Mouse (Mus musculus) granulocyte monocyte progenitor cell, adult 5-6 weeks (primary cell): ENCODE data around the gene Med16. TPM values are rescaled to one million over a fixed set of nuclear protein-coding genes. Genes with fewer than 3 reads are reported as not detected.

Experiments
- ATAC-seq: replicated peaks from 2 replicates; pipeline ENCODE4 v1.8.0; 2016; ENCODE audit warnings: mild to moderate bottlenecking, moderate TSS enrichment, inconsistent platforms; ENCODE audit not compliant: poor library complexity, severe bottlenecking
- total RNA-seq, 2 experiments: library from RNA; stranded (forward) in 1 of 2; stranded (reverse) in 1 of 2; fragments of 200-712, 200-1000 nt in 1 of 2; fragments of >200 nt in 1 of 2; fragmentation: Nextera tagmentation in 1 of 2; gene quantifications; 2 replicates each; pipeline ENCODE4 v1.2.3; 2014 to 2017

Gene Med16
- total RNA-seq, 2 experiments from 2014 or later, result 14.1 to 17.0 TPM

DNA sequence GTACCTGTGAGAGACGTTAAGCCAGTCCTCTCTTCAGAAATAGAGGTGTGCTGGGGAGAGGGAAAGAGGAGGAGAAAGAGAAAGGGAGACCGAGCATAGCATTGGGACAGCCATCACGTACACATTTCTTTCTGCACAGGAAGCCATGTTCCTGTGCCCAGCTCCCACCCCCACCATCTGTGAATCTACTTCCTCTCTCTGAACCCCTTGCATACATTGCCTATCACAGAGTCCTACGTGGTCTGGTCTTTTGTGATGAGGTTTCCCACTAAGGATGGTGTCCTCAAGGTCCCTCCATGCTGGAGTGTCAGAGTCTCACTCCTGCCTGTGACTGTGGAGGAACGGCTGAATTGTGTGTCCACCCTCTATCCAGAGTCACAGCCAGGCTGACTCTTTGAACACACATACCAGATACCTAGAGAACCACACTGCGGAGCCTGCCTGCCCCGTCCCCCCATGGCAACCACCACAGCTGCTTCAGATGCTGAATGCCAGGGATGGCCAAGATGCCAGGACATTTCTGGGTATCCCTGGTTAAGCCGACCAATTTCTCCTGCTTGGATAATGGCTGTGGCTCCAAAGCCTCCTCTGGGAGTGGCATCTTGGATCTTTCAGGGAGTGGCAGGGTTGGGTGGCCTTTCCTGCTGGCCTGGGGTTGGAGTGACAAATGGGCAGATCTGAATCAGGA, 58.6 kb downstream of the Med16 start:
- peak; percentile 17 for ATAC-seq

DNA sequence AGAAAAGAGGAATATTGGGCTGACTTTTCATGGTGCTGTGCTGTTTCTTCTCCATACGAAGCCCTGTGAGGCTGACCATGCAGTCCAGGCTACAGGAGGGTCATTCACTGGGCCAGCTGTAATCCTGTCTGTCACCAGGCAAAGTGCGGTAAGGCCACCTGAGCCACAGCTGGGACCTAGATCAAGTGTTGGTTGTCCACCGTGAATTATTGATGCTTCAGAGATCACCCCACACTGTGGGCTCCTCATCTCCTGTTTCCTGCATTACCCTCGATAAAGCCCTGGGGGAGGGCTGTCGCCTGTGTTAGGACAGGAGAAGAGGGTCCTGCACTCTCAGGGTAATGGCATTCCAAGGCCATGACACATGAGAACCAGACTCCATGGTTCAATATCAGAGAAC, 62.2 kb downstream of the Med16 start:
- no peak for ATAC-seq

Other genes with a start within 250 kb of the Med16 start
Only the 30 nearest of the 35 such genes appear.
- 110 and 115 TPM in 2 replicates for gene Cdc34, start 226.7 kb downstream of the Med16 start, total RNA-seq (2014; fragmentation: Nextera tagmentation)
- gene Cdc34, start 226.7 kb downstream of the Med16 start, total RNA-seq (2017), result 98.7 and 142 TPM in 2 replicates
- gene Gzmm, start 219.9 kb downstream of the Med16 start, total RNA-seq (2014; fragmentation: Nextera tagmentation), result 2.2 TPM in 1 of 2 replicates, not detected in the other
- gene Gzmm, start 219.9 kb downstream of the Med16 start, total RNA-seq (2017), result 0.34 TPM in 1 of 2 replicates, not detected in the other
- 253 and 319 TPM in 2 replicates for gene Bsg, start 204.4 kb downstream of the Med16 start, total RNA-seq (2014; fragmentation: Nextera tagmentation)
- gene Bsg, start 204.4 kb downstream of the Med16 start, total RNA-seq (2017), result 278 and 345 TPM in 2 replicates
- 0.28 TPM in 1 of 2 replicates, not detected in the other for gene Hcn2, start 192.3 kb downstream of the Med16 start, total RNA-seq (2014; fragmentation: Nextera tagmentation)
- 0.39 TPM in 1 of 2 replicates, not detected in the other for gene Hcn2, start 192.3 kb downstream of the Med16 start, total RNA-seq (2017)
- 28.6 and 56.2 TPM in 2 replicates for gene Polrmt, start 162.3 kb downstream of the Med16 start, total RNA-seq (2014; fragmentation: Nextera tagmentation)
- gene Polrmt, start 162.3 kb downstream of the Med16 start, total RNA-seq (2017), result 12.7 and 14.0 TPM in 2 replicates
- not detected in 2 replicates for gene Fgf22, start 153.8 kb downstream of the Med16 start, total RNA-seq (2014; fragmentation: Nextera tagmentation)
- not detected in 2 replicates for gene Fgf22, start 153.8 kb downstream of the Med16 start, total RNA-seq (2017)
- 32.1 and 64.5 TPM in 2 replicates for gene Rnf126, start 142.0 kb downstream of the Med16 start, total RNA-seq (2014; fragmentation: Nextera tagmentation)
- 17.3 and 28.2 TPM in 2 replicates for gene Rnf126, start 142.0 kb downstream of the Med16 start, total RNA-seq (2017)
- gene Fstl3, start 131.7 kb downstream of the Med16 start, total RNA-seq (2014; fragmentation: Nextera tagmentation), result 4.6 TPM in 1 of 2 replicates, not detected in the other
- gene Fstl3, start 131.7 kb downstream of the Med16 start, total RNA-seq (2017), result 0.62 and 1.4 TPM in 2 replicates
- 172 and 215 TPM in 2 replicates for gene Prss57, start 118.0 kb downstream of the Med16 start, total RNA-seq (2014; fragmentation: Nextera tagmentation)
- gene Prss57, start 118.0 kb downstream of the Med16 start, total RNA-seq (2017), result 77.4 and 86.7 TPM in 2 replicates
- gene Palm, start 115.4 kb downstream of the Med16 start, total RNA-seq (2014; fragmentation: Nextera tagmentation), result 80.1 and 110 TPM in 2 replicates
- gene Palm, start 115.4 kb downstream of the Med16 start, total RNA-seq (2017), result 35.6 and 48.6 TPM in 2 replicates
- 0.34 TPM in 1 of 2 replicates, not detected in the other for gene Misp, start 87.9 kb downstream of the Med16 start, total RNA-seq (2014; fragmentation: Nextera tagmentation)
- gene Misp, start 87.9 kb downstream of the Med16 start, total RNA-seq (2017), result 0.82 TPM in 1 of 2 replicates, not detected in the other
- gene Ptbp1, start 54.5 kb downstream of the Med16 start, total RNA-seq (2014; fragmentation: Nextera tagmentation), result 497 and 526 TPM in 2 replicates
- 211 and 216 TPM in 2 replicates for gene Ptbp1, start 54.5 kb downstream of the Med16 start, total RNA-seq (2017)
- 2,258 and 3,780 TPM in 2 replicates for gene Prtn3, start 34.4 kb downstream of the Med16 start, total RNA-seq (2014; fragmentation: Nextera tagmentation)
- gene Prtn3, start 34.4 kb downstream of the Med16 start, total RNA-seq (2017), result 1,097 and 1,536 TPM in 2 replicates
- gene Plppr3, start 34.3 kb downstream of the Med16 start, total RNA-seq (2014; fragmentation: Nextera tagmentation), result 72.1 and 111 TPM in 2 replicates
- gene Plppr3, start 34.3 kb downstream of the Med16 start, total RNA-seq (2017), result 91.6 and 112 TPM in 2 replicates
- gene Elane, start 22.7 kb downstream of the Med16 start, total RNA-seq (2014; fragmentation: Nextera tagmentation), result 5,751 and 6,009 TPM in 2 replicates
- gene Elane, start 22.7 kb downstream of the Med16 start, total RNA-seq (2017), result 2,814 and 3,772 TPM in 2 replicates
- 1.6 and 4.5 TPM in 2 replicates for gene Cfd, start 18.1 kb downstream of the Med16 start, total RNA-seq (2014; fragmentation: Nextera tagmentation)
- not detected in 2 replicates for gene Cfd, start 18.1 kb downstream of the Med16 start, total RNA-seq (2017)
- gene Gm26602, start 1.9 kb upstream of the Med16 start, total RNA-seq (2014; fragmentation: Nextera tagmentation), result not detected in 2 replicates
- gene Gm26602, start 1.9 kb upstream of the Med16 start, total RNA-seq (2017), result 0.98 TPM in 1 of 2 replicates, not detected in the other
- gene Kiss1r, start 8.0 kb upstream of the Med16 start, total RNA-seq (2014; fragmentation: Nextera tagmentation), result not detected in 2 replicates
- gene Kiss1r, start 8.0 kb upstream of the Med16 start, total RNA-seq (2017), result 0.26 TPM in 1 of 2 replicates, not detected in the other
- 62.9 and 64.6 TPM in 2 replicates for gene R3hdm4, start 12.3 kb upstream of the Med16 start, total RNA-seq (2014; fragmentation: Nextera tagmentation)
- gene R3hdm4, start 12.3 kb upstream of the Med16 start, total RNA-seq (2017), result 39.1 and 40.4 TPM in 2 replicates
- gene Arid3a, start 18.1 kb upstream of the Med16 start, total RNA-seq (2014; fragmentation: Nextera tagmentation), result 21.2 and 22.5 TPM in 2 replicates
- gene Arid3a, start 18.1 kb upstream of the Med16 start, total RNA-seq (2017), result 32.4 and 36.7 TPM in 2 replicates
- 48.4 and 49.8 TPM in 2 replicates for gene Wdr18, start 51.2 kb upstream of the Med16 start, total RNA-seq (2014; fragmentation: Nextera tagmentation)
- 24.6 and 28.2 TPM in 2 replicates for gene Wdr18, start 51.2 kb upstream of the Med16 start, total RNA-seq (2017)
- not detected in 2 replicates for gene Grin3b, start 61.8 kb upstream of the Med16 start, total RNA-seq (2014; fragmentation: Nextera tagmentation)
- not detected in 2 replicates for gene Grin3b, start 61.8 kb upstream of the Med16 start, total RNA-seq (2017)
- gene Tmem259, start 75.4 kb upstream of the Med16 start, total RNA-seq (2014; fragmentation: Nextera tagmentation), result 38.2 and 63.0 TPM in 2 replicates
- gene Tmem259, start 75.4 kb upstream of the Med16 start, total RNA-seq (2017), result 43.2 and 54.7 TPM in 2 replicates
- gene Cnn2, start 79.7 kb upstream of the Med16 start, total RNA-seq (2014; fragmentation: Nextera tagmentation), result 50.6 and 57.5 TPM in 2 replicates
- gene Cnn2, start 79.7 kb upstream of the Med16 start, total RNA-seq (2017), result 72.7 and 89.8 TPM in 2 replicates
- 23.0 and 28.8 TPM in 2 replicates for gene Abca7, start 87.6 kb upstream of the Med16 start, total RNA-seq (2014; fragmentation: Nextera tagmentation)
- gene Abca7, start 87.6 kb upstream of the Med16 start, total RNA-seq (2017), result 14.7 and 16.0 TPM in 2 replicates
- 109 and 133 TPM in 2 replicates for gene Arhgap45, start 107.7 kb upstream of the Med16 start, total RNA-seq (2014; fragmentation: Nextera tagmentation)
- 110 and 120 TPM in 2 replicates for gene Arhgap45, start 107.7 kb upstream of the Med16 start, total RNA-seq (2017)
- 96.6 and 105 TPM in 2 replicates for gene Polr2e, start 130.9 kb upstream of the Med16 start, total RNA-seq (2014; fragmentation: Nextera tagmentation)
- 79.7 and 86.7 TPM in 2 replicates for gene Polr2e, start 130.9 kb upstream of the Med16 start, total RNA-seq (2017)
- 278 and 280 TPM in 2 replicates for gene Gpx4, start 138.2 kb upstream of the Med16 start, total RNA-seq (2014; fragmentation: Nextera tagmentation)
- gene Gpx4, start 138.2 kb upstream of the Med16 start, total RNA-seq (2017), result 397 and 420 TPM in 2 replicates
- gene Sbno2, start 196.6 kb upstream of the Med16 start, total RNA-seq (2014; fragmentation: Nextera tagmentation), result 42.4 and 43.6 TPM in 2 replicates
- 18.0 and 24.5 TPM in 2 replicates for gene Sbno2, start 196.6 kb upstream of the Med16 start, total RNA-seq (2017)
- gene Stk11, start 206.9 kb upstream of the Med16 start, total RNA-seq (2014; fragmentation: Nextera tagmentation), result 94.5 and 150 TPM in 2 replicates
- gene Stk11, start 206.9 kb upstream of the Med16 start, total RNA-seq (2017), result 121 and 132 TPM in 2 replicates